Mouse (Mus musculus): Measurements from ENCODE around the gene Tbc1d22b.

DNA sequence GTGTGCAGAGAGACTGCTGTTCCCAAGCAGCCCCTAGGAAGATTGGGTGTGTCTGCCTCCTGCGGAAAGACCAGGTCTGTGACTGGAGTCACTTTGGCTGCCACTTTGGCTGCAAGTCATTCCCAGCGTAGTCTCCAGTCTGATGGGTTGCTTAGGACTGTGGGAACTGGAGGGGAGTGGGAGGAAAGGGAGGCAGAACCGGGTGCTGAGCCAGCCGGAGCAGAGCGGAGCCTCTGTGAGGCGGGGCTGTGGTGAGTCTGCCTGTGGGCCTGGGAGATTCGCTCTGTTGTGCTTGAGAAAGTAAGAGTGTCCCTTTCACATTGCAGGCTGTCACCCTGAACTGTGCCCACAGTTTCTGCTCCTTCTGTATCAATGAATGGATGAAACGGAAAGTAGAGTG, 85.9 kb downstream of the Tbc1d22b start:
- no peak for TF ChIP-seq CTCF (IDR thresholded peaks at IDR 0.05; ENCODE audit: low read depth, low read length)
- TF ChIP-seq POLR2A (IDR thresholded peaks at IDR 0.05; ENCODE audit: extremely low read depth, insufficient read depth, low read length) = no peak
